Mouse (Mus musculus) limb, embryonic 11.5 days (tissue): ENCODE measurements at regions not wholly inside any gene's neighbourhood (a gene's known extent, or its start where the extent isn't known, plus 50 kb on each side); places are given as distances from the start of the nearest gene placed in this dataset.

Experiments
- ATAC-seq: fragments of 200-750 bp; cut with Nextera tagmentation; 2 replicates; pipeline ENCODE4 v1.8.0; 2017; ENCODE audit warnings: low read depth; ENCODE audit not compliant: insufficient number of reproducible peaks, low FRiP score, low TSS enrichment
- DNase-seq: peaks from one replicate; pipeline ENCODE4 v3.0.0-alpha.2; 2015; ENCODE audit warnings: low spot score
- H3K27ac ChIP-seq: fragments of 300-500 bp; sonication (generic); replicated peaks from 2 replicates; pipeline ENCODE4 v1.5.1; 2014; ENCODE audit warnings: low read depth, mild to moderate bottlenecking, low read length
- H3K27me3 ChIP-seq: fragments of 300-500 bp; sonication (generic); 2 replicates; pipeline ENCODE4 v1.6.1; 2014; ENCODE audit warnings: mild to moderate bottlenecking, low read length, mixed read lengths; ENCODE audit not compliant: control insufficient read depth, insufficient read depth
- H3K36me3 ChIP-seq: fragments of 300-500 bp; sonication (generic); 2 replicates; pipeline ENCODE4 v1.6.1; 2014; ENCODE audit warnings: mild to moderate bottlenecking, low read length, moderate library complexity, mixed read lengths; ENCODE audit not compliant: control insufficient read depth, insufficient read depth
- H3K4me1 ChIP-seq: fragments of 300-500 bp; sonication (generic); 2 replicates; pipeline ENCODE4 v1.6.1; 2014; ENCODE audit warnings: low read length, mixed read lengths; ENCODE audit not compliant: control insufficient read depth, insufficient read depth
- H3K4me2 ChIP-seq: fragments of 300-500 bp; sonication (generic); 2 replicates; pipeline ENCODE4 v1.6.1; 2014; ENCODE audit warnings: low read depth, mild to moderate bottlenecking, moderate library complexity; ENCODE audit not compliant: severe bottlenecking
- H3K4me3 ChIP-seq: fragments of 300-500 bp; sonication (generic); 2 replicates; pipeline ENCODE4 v1.5.1; 2014; ENCODE audit warnings: low read depth, low read length
- H3K9ac ChIP-seq: fragments of 300-500 bp; sonication (generic); 2 replicates; pipeline ENCODE4 v1.6.1; 2014; ENCODE audit warnings: mild to moderate bottlenecking, low read length
- H3K9me3 ChIP-seq: fragments of 300-500 bp; sonication (generic); 2 replicates; pipeline ENCODE4 v1.6.1; 2016; ENCODE audit warnings: low read length; ENCODE audit not compliant: control insufficient read depth
- WGBS: fragments of 180-500 bp; shearing (Covaris S2); extraction: QIAGEN DNeasy Blood & Tissue Kit; methylation state at CpG from one replicate; pipeline ENCODE4 v1.1.7; 2014; 5-methylcytosine and 5-hydroxymethylcytosine counted together

DNA sequence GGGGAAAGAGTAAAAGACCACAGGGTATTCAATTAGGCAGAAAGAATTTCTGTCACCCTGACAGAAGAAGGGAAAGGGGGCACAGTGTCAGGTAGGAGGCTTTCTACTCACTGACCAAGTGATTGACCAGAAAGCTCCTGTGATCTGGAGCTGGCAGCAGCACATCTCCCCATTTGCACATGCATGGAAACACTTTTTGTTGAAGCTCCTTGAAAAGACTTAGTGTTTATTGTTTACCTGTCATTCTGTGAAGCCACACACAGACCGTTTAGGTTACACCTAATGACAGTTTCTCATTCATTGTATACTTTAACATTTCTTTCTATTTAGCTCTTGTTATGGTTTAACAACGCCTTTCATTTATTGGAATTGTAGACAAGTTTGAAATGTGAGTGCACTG, 458.9 kb downstream of the Tmem161b start:
- Histone ChIP-seq H3K4me2 (no peak overlapping the region), H3K36me3 (no peaks in the 10 kb centered on the region), H3K9ac (no peak overlapping the region), H3K27ac (no peak overlapping the region), H3K4me1 (no peaks in the 10 kb centered on the region), H3K27me3 (no peaks in the 10 kb centered on the region), H3K9me3 (no peaks in the 10 kb centered on the region), H3K4me3 (no peak overlapping the region)
- 70% methylated on average over 2 of the region's 2 CpGs for WGBS
- no peak for ATAC-seq
- DNase-seq, result no peak

DNA sequence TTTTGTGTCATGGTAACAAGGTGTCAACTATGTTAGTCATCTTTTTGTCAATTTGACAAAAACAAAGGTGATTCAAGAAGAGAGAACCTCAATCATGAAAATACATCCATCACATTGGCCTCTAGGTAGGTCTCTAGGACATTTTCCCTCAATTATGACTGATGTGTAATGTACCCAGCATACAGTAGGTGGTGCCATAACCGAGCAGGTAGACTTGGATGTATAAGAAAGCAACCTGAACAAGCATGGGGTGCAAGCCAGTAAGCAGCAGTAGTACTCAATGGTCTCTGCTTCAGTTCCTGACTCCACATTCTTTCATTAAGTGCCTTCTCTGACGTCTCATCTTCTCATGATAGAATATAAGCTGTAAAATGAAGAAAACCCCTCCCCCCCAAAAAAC, 463.8 kb downstream of the Tmem161b start:
- ATAC-seq, result no peak
- Histone ChIP-seq H3K9ac (no peak overlapping the region), H3K4me3 (no peak overlapping the region), H3K4me2 (no peak overlapping the region), H3K36me3 (no peaks in the 10 kb centered on the region), H3K9me3 (no peaks in the 10 kb centered on the region), H3K27ac (no peak overlapping the region), H3K27me3 (no peaks in the 10 kb centered on the region), H3K4me1 (no peaks in the 10 kb centered on the region)
- no peak for DNase-seq
- WGBS, result 63% methylated on average over 2 of the region's 2 CpGs

DNA sequence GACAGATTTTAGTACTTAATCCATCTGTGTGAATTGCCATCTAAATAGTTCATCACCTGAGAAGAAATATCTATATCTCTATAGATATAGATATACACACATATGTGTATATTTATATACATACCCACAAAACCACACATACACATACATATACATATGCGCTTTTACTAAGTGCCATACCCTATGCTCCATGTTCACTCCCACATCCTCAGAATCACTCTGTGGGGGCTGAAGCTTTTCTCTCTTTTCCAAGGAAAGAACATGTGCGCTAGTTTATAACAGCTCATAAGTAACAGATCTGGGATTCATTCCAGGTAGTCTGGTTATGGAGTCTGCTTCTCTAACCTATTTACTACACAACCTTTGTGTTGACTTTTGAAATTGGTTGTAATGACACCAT, 471.4 kb downstream of the Tmem161b start:
- ATAC-seq (no peak), DNase-seq (no peak)
- H3K27ac ChIP-seq, result no peak overlapping the region
- no peak overlapping the region for H3K4me2 ChIP-seq
- H3K36me3 ChIP-seq, result no peaks in the 10 kb centered on the region
- no peak overlapping the region for H3K4me3 ChIP-seq
- H3K9ac ChIP-seq, result no peak overlapping the region
- no peaks in the 10 kb centered on the region for H3K27me3 ChIP-seq
- 77% methylated on average over 2 of the region's 2 CpGs for WGBS
- no peaks in the 10 kb centered on the region for H3K4me1 ChIP-seq
- H3K9me3 ChIP-seq, result no peaks in the 10 kb centered on the region

DNA sequence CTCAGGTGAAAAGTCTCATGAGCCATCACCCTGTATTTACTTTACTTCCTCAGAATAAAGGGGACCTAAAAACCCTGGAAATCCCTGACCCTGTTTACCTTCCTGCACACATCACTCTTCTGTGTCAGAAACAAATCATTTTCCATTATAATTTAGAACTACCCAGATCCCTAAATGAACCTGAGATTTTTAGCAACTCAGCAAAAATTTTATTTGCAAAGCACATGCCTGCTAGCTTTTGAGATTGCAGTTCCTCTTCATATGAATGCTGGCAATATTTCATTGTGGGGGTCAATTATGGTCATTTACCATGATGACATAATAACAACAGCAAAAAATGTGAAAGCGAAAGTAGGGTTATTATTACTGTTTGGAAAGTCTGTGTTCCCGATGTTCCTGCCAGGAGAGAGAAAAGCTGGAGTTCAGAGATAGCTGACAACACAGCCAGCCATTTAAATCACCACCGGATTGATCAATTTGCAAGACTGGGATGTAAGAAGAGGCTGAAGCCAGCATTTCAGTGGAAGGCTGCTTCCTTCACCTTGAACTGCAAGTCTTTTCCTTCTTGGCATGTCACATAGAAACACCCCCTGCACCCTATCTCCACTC, 476.5 kb downstream of the Tmem161b start:
- Histone ChIP-seq H3K27me3 (no peaks in the 10 kb centered on the region), H3K36me3 (no peaks in the 10 kb centered on the region), H3K9me3 (no peaks in the 10 kb centered on the region), H3K4me3 (no peak overlapping the region), H3K27ac (no peak overlapping the region), H3K9ac (no peak overlapping the region), H3K4me2 (no peak overlapping the region), H3K4me1 (no peaks in the 10 kb centered on the region)
- ATAC-seq (no peak), DNase-seq (no peak)
- WGBS, result 67% methylated on average over 3 of the region's 3 CpGs

DNA sequence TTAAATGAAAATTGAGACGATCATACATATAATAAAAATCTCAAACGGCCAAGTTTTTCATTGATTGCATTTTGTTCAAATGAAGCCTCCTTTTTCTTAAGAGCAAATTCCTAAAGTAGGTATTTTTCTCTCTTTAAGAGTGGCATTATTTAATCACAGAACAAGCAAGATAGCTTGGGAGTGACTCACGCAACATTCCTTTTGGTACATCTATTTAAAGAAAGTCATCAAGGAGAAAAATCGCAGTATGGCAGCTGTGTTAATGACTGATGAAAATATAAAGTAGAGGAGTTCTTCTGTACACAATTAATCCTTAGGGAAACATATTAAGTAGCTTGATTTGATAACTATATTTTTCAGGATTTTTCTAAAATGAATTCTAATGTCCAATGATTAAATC, 448.0 kb upstream of the Ccnh start:
- WGBS, result 88% methylated on average over 4 of the region's 4 CpGs
- H3K27ac ChIP-seq, result no peak overlapping the region
- no peaks in the 10 kb centered on the region for H3K9me3 ChIP-seq
- no peaks in the 10 kb centered on the region for H3K4me1 ChIP-seq
- H3K27me3 ChIP-seq, result no peaks in the 10 kb centered on the region
- H3K4me3 ChIP-seq, result no peak overlapping the region
- no peak for DNase-seq
- H3K36me3 ChIP-seq, result no peaks in the 10 kb centered on the region
- ATAC-seq, result no peak
- no peak overlapping the region for H3K4me2 ChIP-seq
- no peak overlapping the region for H3K9ac ChIP-seq

DNA sequence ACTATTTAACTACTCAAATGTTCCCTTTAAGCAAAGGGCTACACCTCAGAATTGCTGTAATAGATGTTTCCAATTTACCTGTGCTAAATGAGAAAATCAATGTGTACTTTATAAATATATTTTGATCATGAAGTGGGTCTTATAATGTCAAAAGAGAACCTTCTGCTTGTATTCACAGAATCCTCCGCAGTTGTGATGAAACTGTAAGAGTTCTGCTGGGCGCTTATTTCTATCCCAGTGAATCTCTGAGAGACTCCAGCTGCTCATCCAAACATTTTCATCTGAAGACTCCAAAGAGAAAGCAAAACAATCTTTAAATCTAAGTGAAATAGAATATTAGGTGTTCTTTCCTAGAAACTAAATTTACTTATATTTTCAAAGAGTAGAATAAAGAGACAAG, 440.9 kb upstream of the Ccnh start:
- WGBS, result 93% methylated on average over 2 of the region's 2 CpGs
- ATAC-seq (no peak), DNase-seq (no peak)
- Histone ChIP-seq H3K27ac (no peak overlapping the region), H3K36me3 (no peaks in the 10 kb centered on the region), H3K4me3 (no peak overlapping the region), H3K9me3 (no peaks in the 10 kb centered on the region), H3K4me2 (no peak overlapping the region), H3K27me3 (no peaks in the 10 kb centered on the region), H3K4me1 (no peaks in the 10 kb centered on the region), H3K9ac (no peak overlapping the region)

DNA sequence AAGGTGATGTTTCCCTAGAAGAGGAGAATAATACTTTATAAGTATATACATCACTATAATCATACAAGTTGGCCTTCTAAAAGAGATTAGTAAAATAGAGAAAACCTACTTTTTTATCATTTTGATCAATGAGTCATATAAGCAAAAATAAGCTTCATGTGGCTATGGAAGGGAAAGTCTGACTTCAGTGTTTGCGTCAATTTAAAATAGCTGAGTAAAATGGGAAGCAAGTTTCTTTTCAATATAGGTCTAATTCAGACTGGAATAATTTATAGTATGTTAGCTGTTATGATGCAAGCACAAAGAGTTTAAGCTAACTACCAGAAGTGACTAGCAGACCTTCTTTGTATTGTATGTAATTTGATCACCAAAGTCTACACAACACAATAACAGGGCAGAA, 440.0 kb upstream of the Ccnh start:
- DNase-seq (no peak), ATAC-seq (no peak)
- no peak overlapping the region for H3K4me2 ChIP-seq
- WGBS, result 94% methylated on average over 1 of the region's 1 CpGs
- H3K27me3 ChIP-seq, result no peaks in the 10 kb centered on the region
- no peaks in the 10 kb centered on the region for H3K4me1 ChIP-seq
- H3K27ac ChIP-seq, result no peak overlapping the region
- H3K4me3 ChIP-seq, result no peak overlapping the region
- H3K9ac ChIP-seq, result no peak overlapping the region
- no peaks in the 10 kb centered on the region for H3K36me3 ChIP-seq
- H3K9me3 ChIP-seq, result no peaks in the 10 kb centered on the region

DNA sequence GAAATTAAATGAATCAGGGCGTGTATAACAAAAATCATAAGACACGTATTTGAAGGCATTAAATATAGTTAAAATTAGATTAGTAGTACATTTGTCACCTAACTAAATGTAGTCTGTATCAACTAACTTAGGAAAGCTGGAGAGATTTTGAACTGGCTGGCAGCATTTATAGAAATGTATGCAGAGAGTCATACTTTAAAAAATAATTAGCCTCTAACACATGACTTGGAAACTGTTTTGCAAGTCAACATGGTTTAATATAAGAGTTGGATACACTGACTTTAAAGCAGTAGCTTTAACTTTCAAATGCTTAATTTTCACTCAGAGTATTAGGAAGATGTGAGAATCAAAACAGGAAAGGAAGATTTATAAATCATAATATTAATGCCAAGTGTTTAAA, 439.1 kb upstream of the Ccnh start:
- no peaks in the 10 kb centered on the region for H3K9me3 ChIP-seq
- no peak overlapping the region for H3K27ac ChIP-seq
- WGBS, result 83% methylated on average over 2 of the region's 2 CpGs
- no peaks in the 10 kb centered on the region for H3K36me3 ChIP-seq
- H3K4me3 ChIP-seq, result no peak overlapping the region
- H3K4me1 ChIP-seq, result no peaks in the 10 kb centered on the region
- H3K27me3 ChIP-seq, result no peaks in the 10 kb centered on the region
- no peak overlapping the region for H3K4me2 ChIP-seq
- ATAC-seq, result no peak
- no peak overlapping the region for H3K9ac ChIP-seq
- no peak for DNase-seq
